Mouse (Mus musculus) cerebellum, adult 11-12 months (tissue): ENCODE results near the gene Kank3.

Experiments
- DNase-seq: peaks from one replicate; pipeline ENCODE4 v3.0.0; 2022

The Kank3 gene

DNA sequence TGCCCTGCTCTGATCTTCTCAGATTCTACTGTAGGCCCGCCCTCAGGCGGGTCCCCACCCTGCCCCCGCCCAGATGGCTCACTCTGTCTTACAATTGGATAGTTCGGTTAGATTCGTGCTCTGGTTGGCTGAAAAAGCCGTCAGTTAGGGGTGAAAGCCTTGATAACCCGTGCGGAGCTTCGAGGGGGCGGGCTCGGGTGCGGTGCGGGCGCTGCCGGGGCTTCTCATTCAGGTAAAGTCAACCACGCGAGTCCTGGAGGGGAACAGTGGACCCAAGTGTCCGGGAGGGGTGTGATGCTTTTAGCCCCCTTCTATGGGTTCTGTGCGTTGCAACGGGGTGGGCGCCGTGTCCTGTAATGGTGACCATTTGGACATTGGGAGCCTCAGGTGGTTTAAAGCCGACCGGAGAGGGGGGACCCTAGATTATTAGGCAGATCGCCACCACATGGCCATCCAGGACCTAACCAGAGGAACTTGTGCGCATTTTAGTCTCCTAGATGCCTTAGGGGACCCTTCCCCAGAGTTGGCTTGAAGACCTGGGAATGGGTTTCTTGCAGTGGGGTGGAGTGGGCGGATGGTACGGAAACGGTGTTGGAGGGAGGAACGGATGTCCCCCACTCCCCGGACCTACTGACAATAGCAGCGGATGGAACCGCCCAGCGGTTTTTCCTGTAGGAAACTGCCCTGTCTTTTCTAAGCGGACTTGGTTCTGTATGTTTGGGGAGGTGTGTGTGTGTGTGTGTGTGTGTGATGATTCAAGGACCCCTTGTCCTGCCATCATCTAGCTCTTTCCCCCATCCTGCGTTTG lies at the start of gene Kank3:
Gene Kank3, plus strand, starts transcription at position 186 of the 808 bp plus-strand sequence.
- peak; percentile 74 for DNase-seq

- DNase-seq = no peak
Observed at GRCm38 (mm10) chr17:33766389-33766788, 43.9 kb upstream of the Kank3 start.

DNA sequence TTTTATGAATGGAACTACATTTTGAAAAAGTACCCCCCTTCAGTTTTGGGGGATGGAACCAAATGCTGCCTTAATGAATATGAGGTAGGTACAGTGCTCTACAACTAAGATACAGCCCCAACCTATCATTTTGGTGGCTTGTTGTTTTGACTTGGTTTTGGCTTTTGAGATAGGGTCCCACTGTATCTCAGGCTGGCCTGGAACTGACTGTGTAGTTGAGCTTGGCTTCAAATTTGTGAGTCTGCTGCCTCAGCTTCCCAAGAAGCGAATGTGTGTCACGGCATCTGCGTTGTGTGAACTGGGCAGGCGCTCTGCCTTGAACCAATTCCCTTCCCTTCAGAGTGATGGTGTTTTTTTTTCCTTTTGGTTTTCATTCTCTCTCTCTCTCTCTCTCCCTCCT lies 38.7 kb upstream of the Kank3 start:
- DNase-seq = no peak

DNA sequence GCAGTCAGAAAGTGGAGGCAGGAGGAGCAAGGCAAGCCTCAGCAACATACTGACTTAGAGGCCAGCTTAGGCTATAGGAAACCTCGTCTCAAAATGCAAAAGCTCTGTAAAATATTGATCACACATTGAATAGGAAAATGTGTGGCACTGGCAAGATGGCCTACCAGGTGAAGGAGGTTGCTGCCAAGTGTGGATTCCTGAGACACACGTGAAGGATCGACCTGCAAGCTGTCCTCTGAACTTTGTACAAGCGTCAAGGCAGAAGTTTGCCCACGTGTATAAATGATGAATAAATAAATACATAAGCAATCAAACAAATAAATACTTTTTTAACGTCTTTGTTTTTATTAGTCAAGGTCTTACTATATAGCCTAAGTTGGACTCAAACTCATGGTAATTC lies 36.9 kb upstream of the Kank3 start:
- no peak for DNase-seq

- DNase-seq = no peak
Observed at GRCm38 (mm10) chr17:33773871-33774572, 36.3 kb upstream of the Kank3 start.

- no peak for DNase-seq
Observed at GRCm38 (mm10) chr17:33774573-33775155, 35.7 kb upstream of the Kank3 start.

DNA sequence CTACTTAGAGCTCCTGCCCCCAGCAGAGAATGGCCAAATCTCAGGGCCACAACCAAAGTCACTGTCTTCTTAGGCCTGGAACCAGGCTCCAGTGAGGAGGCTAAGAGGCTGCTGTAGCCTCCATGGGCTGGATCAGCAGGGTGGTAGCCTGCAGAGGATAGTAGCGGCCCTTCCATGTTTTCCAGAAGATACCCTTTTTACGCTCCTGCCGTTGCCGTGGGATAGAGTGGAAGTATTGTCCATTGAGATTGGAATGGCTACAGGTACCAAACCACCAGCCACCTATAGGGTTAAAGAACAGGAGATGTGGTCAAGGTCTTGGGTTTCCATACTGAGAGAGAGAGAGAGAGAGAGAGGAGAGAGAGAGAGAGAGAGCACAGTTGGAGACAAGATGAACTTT lies 35.0 kb upstream of the Kank3 start:
- no peak for DNase-seq

DNA sequence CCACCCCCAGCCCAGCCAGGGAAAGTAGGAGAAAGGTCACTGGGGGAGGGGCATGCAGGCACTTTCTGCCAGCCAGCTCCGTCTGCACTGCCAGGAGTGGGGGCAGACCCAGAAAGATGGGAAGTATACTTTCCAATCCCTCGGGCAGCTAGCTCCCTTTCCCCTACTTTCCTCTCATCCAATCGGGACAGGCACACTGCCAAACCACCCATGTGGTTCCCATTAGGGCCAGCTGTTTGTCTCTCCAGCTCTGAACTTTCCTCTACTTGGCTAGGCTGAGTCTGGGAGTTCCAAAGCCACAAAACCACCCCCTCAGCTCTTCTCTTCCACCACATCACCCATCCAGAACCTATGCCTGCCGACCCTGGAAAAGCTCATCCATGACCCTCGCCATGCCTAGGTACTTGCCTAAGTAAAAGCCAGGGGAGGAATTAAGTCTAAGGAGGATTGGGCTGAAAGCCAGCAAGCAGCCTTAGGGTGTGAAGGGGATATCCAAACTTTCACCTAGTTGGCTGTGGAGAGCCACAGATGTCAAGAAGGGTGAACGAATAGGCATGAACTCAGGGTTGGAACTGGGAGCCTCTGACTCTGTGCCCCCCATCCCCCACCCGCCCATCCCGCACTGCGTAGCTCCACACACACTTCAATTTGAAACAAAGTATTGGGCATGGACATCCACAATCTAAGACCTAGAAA lies 30.9 kb upstream of the Kank3 start:
- DNase-seq = peak; percentile 58

GRCm38 (mm10) chr17:33779967-33780295 lies 30.4 kb upstream of the Kank3 start:
- no peak for DNase-seq

- DNase-seq = no peak
Observed at GRCm38 (mm10) chr17:33780431-33780830, 29.9 kb upstream of the Kank3 start.

- DNase-seq = peak; percentile 15
Observed at GRCm38 (mm10) chr17:33781124-33781977, 29.0 kb upstream of the Kank3 start, which contains the start of gene Angptl4. Angptl4 (minus strand) TSS chr17:33781830.

DNA sequence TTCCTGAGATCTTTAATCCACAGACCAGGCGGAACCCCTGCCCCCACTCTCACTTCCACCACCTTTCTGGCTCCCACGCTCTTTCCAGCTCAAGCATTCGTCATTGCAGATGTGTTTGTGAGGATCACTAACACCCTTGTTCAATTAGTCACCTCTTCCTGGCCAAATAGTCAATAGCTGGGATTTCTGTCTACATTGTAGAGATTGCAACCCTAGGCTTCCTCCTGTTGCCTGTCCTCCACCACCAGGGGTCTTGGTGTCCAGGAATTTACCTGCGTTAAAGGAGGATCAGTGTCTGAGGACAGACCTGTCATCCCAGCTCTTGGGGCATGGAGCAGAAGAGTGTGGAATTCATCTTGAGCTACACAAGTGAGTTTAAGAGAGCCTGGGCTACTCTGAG lies 28.3 kb upstream of the Kank3 start:
- DNase-seq = no peak

- no peak for DNase-seq
Observed at GRCm38 (mm10) chr17:33783408-33783807, 26.9 kb upstream of the Kank3 start.

DNA sequence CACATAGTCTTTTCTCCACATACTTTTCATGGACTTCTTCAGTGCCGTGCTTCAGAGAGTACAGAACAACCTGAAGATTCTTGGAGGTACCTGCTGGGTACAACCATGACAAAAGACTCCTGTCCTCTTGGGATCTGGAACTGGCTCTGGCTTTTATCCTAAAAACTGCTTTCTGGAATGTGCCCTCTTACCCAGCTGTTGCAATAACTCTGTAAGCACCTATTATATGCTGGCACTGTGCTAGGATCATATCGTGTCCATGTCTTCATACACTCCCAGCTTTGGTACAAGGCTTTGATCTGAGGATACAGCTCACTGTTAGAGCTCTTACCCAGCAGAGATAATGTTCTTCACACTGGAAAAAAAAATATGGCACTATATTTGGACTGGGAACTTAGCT lies 25.4 kb upstream of the Kank3 start:
- no peak for DNase-seq

GRCm38 (mm10) chr17:33786375-33786774 lies 23.9 kb upstream of the Kank3 start:
- no peak for DNase-seq

- no peak for DNase-seq
Observed at GRCm38 (mm10) chr17:33788732-33789131, 21.6 kb upstream of the Kank3 start.

GRCm38 (mm10) chr17:33798306-33798705 lies 12.0 kb upstream of the Kank3 start:
- DNase-seq = no peak

- DNase-seq = no peak
Observed at GRCm38 (mm10) chr17:33799277-33799676, 11.0 kb upstream of the Kank3 start.

GRCm38 (mm10) chr17:33802221-33802620 lies 8.1 kb upstream of the Kank3 start:
- no peak for DNase-seq

DNA sequence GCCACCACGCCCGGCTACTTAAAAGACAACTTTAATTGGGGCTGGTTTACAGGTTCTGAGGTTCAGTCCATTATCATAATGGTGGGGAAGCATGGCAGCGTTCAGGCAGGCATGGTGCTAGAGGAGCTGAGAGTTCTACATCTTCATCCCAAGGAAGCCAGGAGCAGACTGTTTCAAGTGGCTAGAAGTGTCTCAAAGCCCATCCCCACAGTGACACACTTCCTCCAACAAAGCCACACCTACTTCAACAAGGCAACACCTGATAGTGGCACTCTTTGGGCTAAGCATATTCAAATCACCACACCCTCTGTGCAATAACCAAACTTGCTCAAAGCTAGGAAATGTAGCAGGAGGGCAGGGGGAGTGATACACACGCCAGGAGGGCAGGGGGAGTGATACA lies 6.1 kb upstream of the Kank3 start:
- DNase-seq = no peak

DNA sequence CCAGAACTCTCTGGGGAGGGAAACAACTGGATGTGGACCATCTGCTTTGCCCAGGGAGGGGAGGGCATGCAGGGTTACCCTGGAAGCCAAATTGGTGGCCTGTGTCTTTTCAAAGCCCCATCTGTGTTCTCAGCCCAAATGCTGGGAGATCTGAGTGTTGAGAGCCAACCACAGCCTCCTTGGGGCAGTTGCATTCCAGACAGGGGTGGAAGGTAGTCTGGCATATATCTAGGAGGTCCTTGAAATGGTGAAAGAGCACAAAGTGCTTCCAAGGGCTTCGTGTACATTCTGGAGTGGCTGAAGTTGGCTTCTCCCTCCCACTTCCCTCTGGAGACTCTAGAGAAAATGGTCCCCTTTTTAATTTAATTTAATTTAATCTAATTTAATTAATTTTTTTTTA lies 5.6 kb upstream of the Kank3 start:
- no peak for DNase-seq

DNA sequence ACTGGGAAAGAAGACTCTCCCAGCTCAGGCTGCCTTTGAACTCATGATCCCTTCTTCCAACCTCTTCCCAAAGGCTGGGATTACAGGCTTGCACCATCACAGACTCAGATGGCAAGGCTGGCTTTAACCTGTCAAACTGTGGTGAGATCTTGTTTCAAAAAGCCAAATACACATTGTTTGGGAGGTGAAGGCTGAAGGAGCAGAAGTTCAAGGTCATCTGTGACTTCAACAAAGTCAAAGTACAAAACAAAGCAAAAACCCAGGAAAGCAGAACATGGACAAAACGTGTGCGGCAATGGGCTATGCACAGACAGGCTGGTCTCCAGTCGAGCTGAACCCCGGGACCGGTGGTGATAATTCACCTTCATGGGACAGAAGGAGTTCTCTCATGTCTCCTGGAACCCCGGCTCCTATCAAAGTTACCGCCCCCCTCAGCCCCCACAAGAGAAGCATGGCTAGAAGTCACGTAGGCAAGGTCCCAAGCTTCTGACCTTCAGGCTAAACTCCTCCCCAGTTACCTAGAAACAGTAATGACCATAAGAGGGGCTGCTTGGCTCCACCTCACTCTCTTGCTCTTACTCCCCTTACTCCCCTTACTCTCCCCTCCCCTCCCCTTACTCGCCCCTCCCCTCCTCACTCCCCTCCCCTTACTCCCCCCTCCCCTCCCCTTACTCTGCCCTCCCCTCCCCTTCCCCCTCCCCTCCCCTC lies 3.0 kb upstream of the Kank3 start:
- no peak for DNase-seq
